Mouse (Mus musculus): ENCODE measurements around the gene Cdkn1a.

GRCm38 (mm10) chr17:29117006-29117648 lies 26.4 kb downstream of the Cdkn1a start:
- no peak for TF ChIP-seq CTCF (IDR thresholded peaks at IDR 0.05; ENCODE audit: insufficient read depth, low read depth, low read length)
- no peak for TF ChIP-seq POLR2A (IDR thresholded peaks at IDR 0.05; ENCODE audit: insufficient read depth, low read depth, low read length)

Data from olfactory bulb, adult 2 months (tissue).